Mouse (Mus musculus): ENCODE measurements around the gene Zdhhc19.

DNA sequence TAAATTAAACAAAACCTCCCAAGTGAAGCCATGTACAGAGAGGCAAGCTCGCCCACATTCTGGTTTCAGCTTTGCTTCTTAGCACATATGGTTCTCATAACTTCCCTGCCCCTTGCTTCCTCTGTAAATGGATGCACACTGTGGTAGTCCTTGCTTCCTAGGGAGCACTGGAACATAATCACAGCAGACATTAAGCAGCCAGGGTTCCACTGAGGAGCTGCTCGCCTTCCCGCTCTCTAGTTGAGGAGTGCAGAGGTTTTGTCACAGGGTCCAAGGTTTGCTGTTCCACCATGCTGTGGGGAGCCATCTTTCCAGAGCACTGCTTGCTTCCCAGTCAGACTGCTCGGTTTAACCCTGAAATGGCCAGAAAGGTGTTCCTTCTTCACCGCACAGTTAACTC lies 41.4 kb upstream of the Zdhhc19 start:
- TF ChIP-seq CTCF (IDR thresholded peaks at IDR 0.05; ENCODE audit: control insufficient read depth, insufficient read depth, insufficient read length) (no peak), USF1 (IDR thresholded peaks at IDR 0.05; ENCODE audit: low read depth) (no peak), CEBPB (IDR thresholded peaks at IDR 0.05; ENCODE audit: low read depth) (no peak), MYOD1 (IDR thresholded peaks at IDR 0.05; ENCODE audit: control insufficient read depth, insufficient read length, low read depth) (no peak), MAX (IDR thresholded peaks at IDR 0.05) (no peak), MYOG (IDR thresholded peaks at IDR 0.05; ENCODE audit: control insufficient read depth, extremely low read depth, insufficient read length) (no peak), FOSL1 (IDR thresholded peaks at IDR 0.05; ENCODE audit: insufficient read depth, low read length, poor library complexity, severe bottlenecking) (no peak)
